Mouse (Mus musculus) spleen, adult 2 months (tissue): ENCODE measurements around the gene Slc15a3. TPM values are rescaled to one million over a fixed set of nuclear protein-coding genes. Genes with fewer than 3 reads are reported as not detected.
A peak's percentile ranks its signal among the peaks of the same experiment; 100 is the strongest.

Source experiments
- DNase-seq, 2 experiments: peaks; one replicate each; pipeline versions ENCODE4 v3.0.0 to v3.0.0-alpha.2; 2012 to 2021; ENCODE audit warnings: low spot score in 2 of 2, low read depth in 1 of 2
- H3K27ac ChIP-seq: fragments of 200-500 bp; 2 replicates; pipeline ENCODE4 v1.5.1; 2012; ENCODE audit warnings: low read length, inconsistent platforms; ENCODE audit not compliant: insufficient read depth
- H3K27me3 ChIP-seq: fragments of 200-500 bp; 2 replicates; pipeline ENCODE4 v1.6.1; 2012; ENCODE audit warnings: mild to moderate bottlenecking, moderate library complexity, low read length, inconsistent platforms; ENCODE audit not compliant: control insufficient read depth, insufficient read depth
- H3K36me3 ChIP-seq: fragments of 200-500 bp; 2 replicates; pipeline ENCODE4 v1.6.1; 2012; ENCODE audit warnings: mild to moderate bottlenecking, low read length, inconsistent platforms; ENCODE audit not compliant: control insufficient read depth, insufficient read depth
- H3K4me1 ChIP-seq: fragments of 200-500 bp; 2 replicates; pipeline ENCODE4 v1.6.1; 2011; ENCODE audit warnings: inconsistent platforms; ENCODE audit not compliant: control insufficient read depth, insufficient read depth, insufficient read length
- H3K4me3 ChIP-seq: fragments of 200-500 bp; 2 replicates; pipeline ENCODE4 v1.5.1; 2011; ENCODE audit warnings: mild to moderate bottlenecking, inconsistent platforms; ENCODE audit not compliant: insufficient read depth, insufficient read length; ENCODE audit errors: extremely low read depth
- CTCF ChIP-seq: fragments of 200-500 bp; IDR thresholded peaks from 2 replicates; pipeline ENCODE4 v1.5.1; 2011; ENCODE audit warnings: mild to moderate bottlenecking, inconsistent platforms; ENCODE audit not compliant: insufficient read depth, insufficient read length, insufficient replicate concordance; ENCODE audit errors: extremely low read depth
- POLR2A ChIP-seq: fragments of 200-500 bp; IDR thresholded peaks from 2 replicates; pipeline ENCODE4 v1.6.1; 2011; ENCODE audit warnings: low read depth, low read length, inconsistent platforms
- WGBS: fragments of 180-500 bp; shearing (Covaris S2); methylation state at CpG from one replicate; pipeline ENCODE4 v1.1.7; 2018; 5-methylcytosine and 5-hydroxymethylcytosine counted together
- polyA plus RNA-seq: library from polyadenylated mRNA; depleted of rRNA; stranded (reverse); fragments of >200 nt; gene quantifications from 2 replicates; pipeline ENCODE4 v1.2.3, GENCODE M21; 2012; rRNA removed

Gene Slc15a3
- polyA plus RNA-seq, 1 experiment = 39.7 TPM

GRCm38 (mm10) chr19:10907891-10908290, 68.4 kb downstream of the Slc15a3 start:
- Histone ChIP-seq H3K27ac (no peak overlapping the region), H3K4me1 (no peaks in the 10 kb centered on the region), H3K27me3 (no peaks in the 10 kb centered on the region), H3K4me3 (no peak overlapping the region), H3K36me3 (peaks cover 15% of the 10 kb centered on the region)
- 55% methylated on average over 3 of the region's 3 CpGs for WGBS
- DNase-seq = peak; percentile 9 to 53
- peak; percentile 64; the same call in 1 of the 2 replicates for TF ChIP-seq CTCF
- TF ChIP-seq POLR2A = no peak

Other genes with a start within 250 kb of the Slc15a3 start
- gene Ddb1, start 234.4 kb upstream of the Slc15a3 start, polyA plus RNA-seq = 53.3 and 59.0 TPM in 2 replicates
- gene Tkfc, start 234.1 kb upstream of the Slc15a3 start, polyA plus RNA-seq = 4.6 and 5.4 TPM in 2 replicates
- gene Vwce, start 205.5 kb upstream of the Slc15a3 start, polyA plus RNA-seq = 0.07 and 0.21 TPM in 2 replicates
- not detected in 2 replicates for gene Pga5, start 161.7 kb upstream of the Slc15a3 start, polyA plus RNA-seq
- gene Vps37c, start 151.0 kb upstream of the Slc15a3 start, polyA plus RNA-seq = 19.7 and 22.0 TPM in 2 replicates
- 35.2 and 41.1 TPM in 2 replicates for gene Cd5, start 100.7 kb upstream of the Slc15a3 start, polyA plus RNA-seq
- gene Cd6, start 9.7 kb upstream of the Slc15a3 start, polyA plus RNA-seq = 41.0 and 47.0 TPM in 2 replicates
- 4.9 TPM in 2 replicates for gene Tmem132a, start 30.2 kb downstream of the Slc15a3 start, polyA plus RNA-seq
- 45.8 and 47.9 TPM in 2 replicates for gene Tmem109, start 42.3 kb downstream of the Slc15a3 start, polyA plus RNA-seq
- 146 and 181 TPM in 2 replicates for gene Prpf19, start 55.5 kb downstream of the Slc15a3 start, polyA plus RNA-seq
- gene Zp1, start 80.9 kb downstream of the Slc15a3 start, polyA plus RNA-seq = 0.04 TPM in 2 replicates
- 0.54 and 0.82 TPM in 2 replicates for gene Ptgdr2, start 97.4 kb downstream of the Slc15a3 start, polyA plus RNA-seq
- gene Ccdc86, start 109.5 kb downstream of the Slc15a3 start, polyA plus RNA-seq = 4.3 and 5.8 TPM in 2 replicates
- gene Ms4a10, start 134.9 kb downstream of the Slc15a3 start, polyA plus RNA-seq = not detected in 2 replicates
- gene Ms4a15, start 153.5 kb downstream of the Slc15a3 start, polyA plus RNA-seq = 0.06 and 0.35 TPM in 2 replicates
- gene Ms4a18, start 178.3 kb downstream of the Slc15a3 start, polyA plus RNA-seq = not detected in 2 replicates
- 2.1 and 2.6 TPM in 2 replicates for gene Ms4a8a, start 241.4 kb downstream of the Slc15a3 start, polyA plus RNA-seq